Mouse (Mus musculus) gastrocnemius, postnatal 36 days (tissue): ENCODE results near the gene Fancd2. TPM values are rescaled to one million over a fixed set of nuclear protein-coding genes. Genes with fewer than 3 reads are reported as not detected.

ENCODE experiments used
- DNase-seq, 2 experiments: peaks; one replicate each; pipeline ENCODE4 v3.0.0; 2022
- intact Hi-C: fragments of 180-260 bp; cut with DNase I; formaldehyde crosslinking; loops from one replicate; pipeline ENCODE4 v1.15.1; 2025
- total RNA-seq, 2 experiments: library from RNA; stranded (reverse); gene quantifications; 2 replicates each; pipeline ENCODE4 v1.2.3; 2021

The Fancd2 gene
- total RNA-seq, 2 experiments from 2014 or later = 0.20 to 0.30 TPM

DNA sequence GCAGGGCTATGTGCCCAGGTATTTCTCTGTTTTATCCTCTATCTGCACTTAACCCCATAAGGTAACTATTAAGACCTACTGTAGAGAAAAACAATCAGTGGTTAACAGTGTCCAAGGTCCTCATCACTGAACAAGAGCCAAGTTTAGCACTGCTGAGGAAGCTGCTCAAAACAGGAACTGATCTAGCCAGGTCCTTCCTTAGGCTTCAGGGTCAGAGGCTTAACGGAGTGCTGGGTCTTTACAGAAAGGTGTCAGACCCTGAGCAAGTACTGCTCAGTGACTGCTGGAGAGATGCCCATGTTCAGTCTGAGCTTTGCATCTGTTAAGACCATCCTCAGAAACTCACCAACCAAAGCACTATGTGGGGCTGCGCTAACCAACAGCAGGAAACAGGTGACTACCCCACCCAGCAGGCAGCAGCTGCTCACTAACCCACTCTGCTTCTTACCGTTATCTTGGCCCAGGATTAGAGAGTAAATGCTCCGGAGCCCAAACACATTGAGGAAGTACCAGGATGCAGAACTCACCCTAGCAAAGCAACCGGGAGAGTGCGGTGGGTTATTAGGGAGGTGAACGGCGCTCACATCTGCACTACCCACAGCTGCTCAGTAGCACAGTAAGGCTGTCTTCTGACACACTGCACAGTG lies 13.9 kb upstream of the Fancd2 start:
- intact Hi-C loops = no loop called here
- DNase-seq = no peak

DNA sequence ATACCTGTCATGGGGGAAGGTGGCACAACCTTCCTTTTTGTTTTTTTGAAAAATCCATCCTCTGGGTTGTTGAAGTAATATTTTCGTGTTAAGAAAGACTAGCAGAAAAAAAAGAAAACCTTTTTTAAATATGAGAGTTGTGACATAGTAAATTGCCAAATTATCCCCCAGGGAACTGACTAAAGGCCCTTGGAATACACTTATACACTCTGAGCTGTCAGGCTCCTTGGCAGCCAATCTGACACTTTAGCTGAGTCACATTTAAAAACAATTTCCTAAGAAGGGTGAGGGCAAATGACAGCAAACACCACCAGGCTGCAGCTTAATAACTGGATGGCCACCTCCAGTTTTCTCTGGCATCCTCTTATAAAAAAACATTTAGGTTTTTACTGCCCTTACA lies 9.2 kb upstream of the Fancd2 start:
- intact Hi-C loops = no loop called here

DNA sequence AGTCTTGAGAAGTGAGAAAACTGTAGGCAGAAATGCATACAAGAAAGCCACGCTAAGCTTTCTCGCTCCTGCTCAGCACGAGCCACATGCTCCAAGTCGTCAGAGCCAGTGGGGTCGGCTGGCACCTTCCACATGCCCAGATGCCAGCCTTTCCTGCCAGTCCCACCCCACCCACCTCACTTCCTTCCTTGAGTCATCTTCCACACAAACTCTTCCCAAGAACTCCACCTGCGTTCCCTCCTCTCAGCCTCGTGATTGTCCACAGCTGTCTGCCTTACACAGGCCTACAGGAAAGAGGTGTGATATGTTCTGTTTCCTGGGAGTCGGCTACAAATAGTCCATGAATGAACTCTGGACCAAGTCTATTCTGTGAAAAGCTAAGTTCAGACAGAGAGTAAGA lies 8.1 kb upstream of the Fancd2 start:
- no peak for DNase-seq
- intact Hi-C loops = no loop called here

More for the DNA sequence above, 9.2 kb upstream of the Fancd2 start:
- DNase-seq = no peak

DNA sequence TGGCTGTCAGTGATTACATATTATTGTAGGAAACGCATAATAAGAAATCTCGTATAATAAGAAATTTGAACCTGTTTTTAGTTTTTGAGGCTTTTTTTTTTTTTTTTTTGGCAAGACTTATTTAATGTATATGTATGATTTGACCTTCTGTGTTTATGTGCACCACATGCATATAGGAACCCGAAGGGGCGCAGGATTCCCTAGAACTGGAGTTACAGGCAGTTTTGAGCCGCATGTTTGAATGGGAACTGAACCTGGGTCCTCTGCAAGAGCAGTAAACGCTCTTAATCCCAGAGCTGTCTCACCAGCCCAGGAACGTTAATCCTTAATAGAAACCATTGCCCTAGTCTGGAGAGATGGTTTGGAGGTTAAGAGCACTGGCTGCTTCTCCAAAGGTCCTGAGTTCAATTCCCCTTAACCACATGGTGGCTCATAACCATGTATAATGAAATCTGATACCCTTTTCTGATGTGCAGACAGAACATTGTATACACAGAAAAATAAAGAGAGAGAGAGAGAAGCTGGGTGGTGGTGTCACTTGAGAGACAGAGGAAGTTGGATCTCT lies 440 bp downstream of the Fancd2 start:
- no peak for DNase-seq
- intact Hi-C loops = no loop called here

DNA sequence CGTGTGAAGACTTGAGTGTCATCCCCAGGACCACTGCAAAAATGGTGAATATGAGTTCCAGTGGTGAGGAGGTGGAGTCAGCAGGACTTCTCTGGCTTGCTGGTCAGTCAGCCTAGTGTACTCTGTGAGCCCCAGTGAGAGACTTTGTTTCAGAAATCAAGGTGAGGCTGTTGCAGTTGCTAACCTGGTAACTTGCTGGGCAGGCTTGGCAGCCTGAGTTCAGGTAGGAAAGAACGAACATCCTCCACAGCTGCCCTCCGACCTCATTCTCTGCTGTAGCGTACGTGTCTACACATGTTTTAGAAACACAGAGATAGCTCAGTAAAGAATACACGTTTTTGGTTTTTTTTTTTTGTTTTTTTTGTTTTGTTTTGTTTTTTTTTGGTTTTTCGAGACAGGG lies 3.4 kb downstream of the Fancd2 start:
- intact Hi-C loops = no loop called here
- DNase-seq = no peak

DNA sequence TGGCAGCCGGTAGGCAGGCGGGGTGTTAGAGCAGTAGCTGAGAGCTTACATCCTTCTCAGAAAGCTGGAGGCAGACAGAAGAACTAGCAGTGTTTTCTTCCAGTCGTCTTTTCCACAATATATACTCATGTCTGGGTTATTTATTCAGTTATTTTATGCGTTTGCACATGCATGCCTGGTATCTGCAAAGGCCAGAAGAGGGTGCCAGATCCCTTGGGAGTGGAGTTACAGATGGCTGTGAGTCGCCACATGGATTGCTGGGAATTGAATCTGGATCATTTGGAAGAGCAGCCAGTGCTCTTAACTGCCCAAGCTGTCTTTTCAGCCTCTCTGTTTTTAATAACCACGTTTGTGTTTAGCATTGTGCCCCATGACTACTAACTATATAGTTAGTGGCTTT lies 10.1 kb downstream of the Fancd2 start:
- intact Hi-C loops = no loop called here
- DNase-seq = no peak

DNA sequence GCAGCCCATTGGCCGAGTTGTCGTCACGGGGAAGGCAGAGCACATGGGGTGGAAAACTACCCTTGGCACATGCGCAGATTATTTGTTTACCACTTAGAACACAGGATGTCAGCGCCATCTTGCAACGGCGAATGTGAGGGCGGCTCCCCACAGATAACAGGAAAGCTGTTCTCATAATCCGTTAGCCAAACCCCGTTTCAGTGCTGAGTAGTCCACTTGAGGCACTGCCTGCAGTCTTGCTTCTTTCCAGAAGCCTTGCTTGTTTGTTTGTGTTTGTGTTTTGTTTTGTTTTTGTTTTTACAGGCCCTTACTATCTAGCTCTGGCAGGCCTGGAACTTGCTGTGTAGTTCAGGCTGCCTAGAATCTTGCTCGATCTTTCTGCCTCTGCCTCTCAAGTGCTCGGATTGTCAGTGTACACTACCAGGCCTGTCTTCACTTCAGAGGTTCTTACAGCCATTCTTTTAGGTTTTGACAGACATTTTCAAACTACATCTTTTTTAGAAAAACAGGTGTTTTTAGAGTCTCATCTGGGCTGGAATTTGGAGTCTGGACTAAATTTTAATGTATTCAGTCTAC lies 12.5 kb downstream of the Fancd2 start:
- intact Hi-C loops = no loop called here
- DNase-seq = no peak

DNA sequence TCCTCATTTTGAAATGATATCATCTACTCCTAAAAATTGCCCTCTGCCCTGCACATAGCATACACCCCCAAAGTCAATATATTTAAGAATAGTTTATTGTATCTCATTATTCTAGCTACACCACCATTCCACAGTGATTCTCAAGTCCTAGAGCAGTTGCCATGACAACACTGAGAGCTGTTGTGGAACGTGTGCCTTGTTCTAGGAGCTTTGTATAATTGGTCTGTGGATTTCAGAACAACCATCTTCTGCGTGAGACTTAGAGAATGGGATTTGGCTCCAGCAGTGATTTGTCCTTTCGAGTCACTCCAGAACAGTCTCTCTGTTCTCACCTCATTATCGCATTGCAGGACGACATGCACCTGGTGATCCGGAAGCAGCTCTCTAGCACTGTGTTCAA lies 28.3 kb downstream of the Fancd2 start:
- DNase-seq = no peak
- intact Hi-C loops = no loop called here

DNA sequence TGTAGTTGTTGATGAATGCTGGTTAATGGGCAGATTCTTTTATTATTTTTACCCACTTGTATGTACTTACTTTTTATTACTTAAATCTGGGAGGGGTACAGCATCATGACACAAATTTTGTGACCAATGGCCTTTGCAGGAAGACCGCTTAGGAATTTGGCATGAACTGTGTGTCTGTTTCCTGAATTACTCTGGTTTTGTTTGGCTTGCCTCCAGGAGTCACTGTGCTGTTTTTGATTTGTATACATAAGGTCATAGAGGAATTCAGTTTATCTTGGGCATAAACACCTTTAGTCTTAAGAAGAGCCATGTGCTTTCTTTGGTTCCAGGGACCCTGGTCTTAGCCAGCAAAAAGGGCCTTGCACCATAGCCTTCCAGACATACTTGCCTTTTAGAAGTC lies 33.1 kb downstream of the Fancd2 start:
- DNase-seq = no peak
- intact Hi-C loops = no loop called here

DNA sequence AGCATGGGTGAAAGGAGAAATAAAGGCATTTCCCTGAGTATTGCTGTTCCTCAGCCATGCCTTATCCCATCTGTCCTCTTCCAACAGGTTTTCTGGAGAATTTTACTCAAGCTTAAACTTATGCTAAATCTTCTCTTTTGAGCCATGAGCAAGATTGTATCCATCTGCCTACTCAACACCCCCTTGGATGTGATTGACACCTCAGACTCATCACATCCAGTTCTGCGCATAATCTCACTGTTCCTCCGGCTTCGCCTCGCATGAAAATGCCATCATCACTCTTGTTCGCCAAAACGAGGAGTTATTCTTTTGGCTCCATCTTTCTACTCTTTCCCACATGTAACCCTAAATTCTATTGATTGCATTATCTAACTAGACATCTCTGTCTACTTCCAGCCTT lies 44.6 kb downstream of the Fancd2 start:
- intact Hi-C loops = no loop called here
- no peak for DNase-seq

DNA sequence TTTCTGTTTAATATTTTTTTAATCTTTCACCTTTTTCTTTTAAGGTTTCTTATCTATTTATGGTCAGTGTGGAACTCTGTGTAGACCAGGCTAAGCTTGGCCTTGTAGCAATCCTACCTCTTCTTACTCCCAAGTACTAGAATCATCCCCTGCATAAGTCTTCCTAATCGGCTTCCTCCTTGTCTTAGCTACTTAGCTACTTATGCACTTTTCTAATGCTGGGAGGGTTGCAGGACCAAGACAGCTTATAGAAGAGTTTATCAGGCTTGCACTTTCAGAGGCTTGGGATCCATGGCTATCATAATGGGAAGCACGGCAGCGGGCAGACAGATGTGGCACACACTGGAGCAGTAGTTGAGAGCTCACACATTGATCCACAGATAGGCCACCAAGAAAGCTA lies 47.8 kb downstream of the Fancd2 start:
- intact Hi-C loops = no loop called here
- DNase-seq = no peak

DNA sequence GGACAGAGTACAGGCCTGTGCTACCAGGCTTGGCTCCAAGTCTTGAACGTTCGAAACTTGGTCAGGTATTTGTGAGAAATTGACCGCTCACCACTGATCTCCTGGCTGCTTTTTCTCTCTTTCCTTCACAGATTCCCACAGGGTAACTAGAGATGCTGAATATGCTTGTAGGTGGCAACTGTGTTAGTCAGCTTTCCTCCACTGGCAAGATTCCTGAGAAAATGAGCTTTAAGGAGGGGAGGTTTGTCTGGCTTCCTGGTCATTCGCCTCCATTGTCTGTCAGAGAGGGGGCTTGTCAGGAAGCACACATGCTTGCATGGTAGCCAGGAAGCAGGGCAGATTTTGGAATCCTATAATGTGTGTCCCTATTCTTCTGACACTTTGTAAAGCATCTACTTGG lies 51.5 kb downstream of the Fancd2 start:
- intact Hi-C loops = no loop called here
- no peak for DNase-seq

DNA sequence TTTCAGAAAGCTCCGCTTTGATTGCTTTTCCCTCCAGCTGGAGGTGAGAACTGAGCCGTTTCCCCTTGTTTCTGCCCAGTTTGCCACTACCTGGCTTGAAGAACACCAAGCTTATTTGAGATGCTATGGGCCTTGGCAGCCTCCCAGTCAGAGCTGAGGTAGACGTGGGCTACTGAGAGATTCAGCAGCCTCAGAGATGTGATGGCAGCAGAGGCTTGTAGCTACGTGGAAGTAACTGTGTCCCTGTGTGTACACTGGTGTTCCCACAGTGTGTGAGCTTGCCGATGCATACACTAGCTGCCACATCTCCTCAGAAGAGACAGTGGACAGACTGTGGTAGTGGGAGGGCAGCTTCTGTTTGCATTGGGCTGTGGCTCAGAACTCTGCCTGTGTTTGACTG lies 53.6 kb downstream of the Fancd2 start:
- intact Hi-C loops = no loop called here

DNA sequence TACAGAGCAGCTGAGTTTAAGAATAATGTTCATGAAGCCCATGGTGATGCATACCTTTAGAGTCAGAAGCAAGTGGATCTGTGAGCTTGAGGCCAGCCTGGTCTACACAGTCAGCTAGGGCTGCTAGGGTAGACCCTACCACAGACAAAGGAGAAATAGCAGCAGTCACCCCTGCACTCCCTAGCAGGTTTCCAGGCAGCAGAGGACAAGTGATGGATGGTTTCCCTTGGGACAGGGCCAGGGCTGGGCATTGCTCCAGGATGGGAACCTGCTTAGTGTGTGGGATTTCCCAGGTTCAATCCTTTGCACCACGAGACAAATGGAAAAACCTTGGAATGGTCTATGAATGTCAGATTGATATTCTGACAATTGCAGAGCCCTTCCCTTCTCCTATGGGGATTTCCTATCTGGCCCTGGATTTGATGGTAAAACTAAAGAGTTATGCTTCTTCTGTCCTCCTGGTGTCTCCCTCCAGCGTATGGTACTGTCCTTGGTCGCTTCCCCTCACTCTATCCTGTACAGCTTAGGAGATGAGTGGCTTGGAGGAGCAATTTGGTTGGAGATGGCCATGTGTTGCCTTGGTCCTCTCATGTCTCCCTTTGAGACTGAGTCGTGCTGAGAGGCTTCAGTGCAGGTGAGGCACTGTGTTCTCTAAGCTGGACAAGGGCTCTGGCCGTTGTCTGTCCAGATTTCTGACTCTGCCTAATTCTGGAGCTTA lies 55.1 kb downstream of the Fancd2 start:
- intact Hi-C loops = no loop called here
- no peak for DNase-seq

More for the DNA sequence above, 53.6 kb downstream of the Fancd2 start:
- no peak for DNase-seq

DNA sequence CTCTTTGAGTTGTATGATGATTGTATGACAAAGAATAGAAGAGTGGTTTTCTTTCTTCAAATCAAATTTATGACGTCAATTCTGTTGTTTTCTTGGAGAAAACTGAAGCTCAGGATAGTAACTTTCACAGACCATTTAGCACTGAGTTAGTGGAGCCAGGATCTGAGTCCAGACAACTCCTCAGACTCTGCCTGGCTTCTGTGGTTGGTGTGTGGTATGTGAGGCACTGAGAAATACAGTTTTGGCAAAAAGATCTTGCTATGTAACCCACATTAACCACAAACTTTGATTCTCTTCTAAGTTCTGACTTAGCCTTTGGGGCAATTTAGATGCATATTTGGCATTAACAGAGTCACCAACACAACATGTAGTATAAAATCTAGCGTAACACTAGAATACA lies 61.2 kb downstream of the Fancd2 start:
- intact Hi-C loops = no loop called here
- no peak for DNase-seq

DNA sequence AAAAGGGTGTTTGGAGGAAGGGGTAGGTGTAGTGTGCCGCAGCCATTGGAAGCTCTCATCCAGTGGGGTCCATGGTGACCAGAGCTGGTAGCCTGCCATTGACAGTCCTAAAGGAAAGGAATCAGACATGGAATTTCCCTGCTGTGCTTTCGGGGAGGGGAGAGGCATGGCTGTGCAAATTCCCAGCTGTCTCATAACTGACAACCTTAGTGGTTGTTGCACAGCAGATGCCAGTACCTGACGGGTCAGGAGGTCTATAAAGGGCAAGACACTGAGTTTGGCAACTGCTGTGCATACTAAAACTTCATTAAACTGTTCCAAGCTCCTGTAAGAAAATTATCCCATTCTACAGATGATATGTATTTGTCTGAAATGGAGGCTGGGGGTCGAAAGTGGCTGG lies 66.5 kb downstream of the Fancd2 start:
- intact Hi-C loops = no loop called here
- DNase-seq = no peak

DNA sequence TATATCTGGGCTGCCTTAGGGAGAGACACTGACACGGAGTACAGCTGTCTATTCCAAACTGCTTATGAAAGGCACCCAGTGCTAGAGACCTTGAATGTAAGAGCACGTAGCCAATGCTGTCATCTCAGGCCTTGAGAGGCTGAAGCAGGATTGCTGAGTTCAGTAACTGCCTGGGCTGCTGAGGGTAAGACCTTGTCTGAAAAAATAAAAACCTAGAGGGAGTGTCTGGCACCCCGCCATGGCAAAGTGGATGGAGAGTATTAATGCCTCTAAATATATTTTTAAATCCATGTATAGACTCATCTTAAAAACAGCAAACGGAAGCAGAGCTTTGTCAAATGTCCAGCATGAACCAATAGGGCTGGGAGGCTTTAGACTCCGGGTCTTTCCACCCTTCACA lies 68.4 kb downstream of the Fancd2 start:
- no peak for DNase-seq
- intact Hi-C loops = no loop called here

DNA sequence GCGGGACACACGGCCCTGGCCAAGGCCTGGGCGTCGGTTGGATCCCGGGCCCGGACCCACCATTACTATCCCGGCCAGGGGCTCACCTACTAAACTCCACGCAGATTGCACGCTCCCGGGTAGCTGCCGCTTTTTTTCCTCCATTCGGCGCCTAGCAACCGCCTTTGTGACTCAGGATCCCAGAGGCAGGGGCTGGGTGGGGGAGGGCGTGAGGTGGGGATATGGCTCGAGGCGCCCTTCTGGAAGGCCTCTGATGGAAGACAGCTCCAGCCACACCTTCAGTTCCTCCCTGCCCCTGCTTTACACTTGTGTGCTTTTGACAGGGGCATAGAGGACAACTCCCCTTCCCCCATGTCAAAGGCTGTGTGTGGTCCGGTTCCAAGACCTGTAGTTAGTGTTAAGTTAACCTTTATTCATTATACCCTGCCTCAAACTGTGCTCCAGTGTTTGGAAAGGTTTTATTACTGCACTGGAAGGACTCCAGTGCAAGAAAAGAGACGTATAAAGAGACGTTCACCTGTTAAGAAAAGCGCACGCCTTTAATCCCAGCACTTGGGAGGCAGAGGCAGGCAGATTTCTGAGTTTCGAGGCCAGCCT lies 69.2 kb downstream of the Fancd2 start, which contains the start of gene Fancd2os:
Gene Fancd2os, minus strand, starts transcription at position 173 of the 597 bp plus-strand sequence.
- no peak for DNase-seq
- intact Hi-C loops = no loop called here

DNA sequence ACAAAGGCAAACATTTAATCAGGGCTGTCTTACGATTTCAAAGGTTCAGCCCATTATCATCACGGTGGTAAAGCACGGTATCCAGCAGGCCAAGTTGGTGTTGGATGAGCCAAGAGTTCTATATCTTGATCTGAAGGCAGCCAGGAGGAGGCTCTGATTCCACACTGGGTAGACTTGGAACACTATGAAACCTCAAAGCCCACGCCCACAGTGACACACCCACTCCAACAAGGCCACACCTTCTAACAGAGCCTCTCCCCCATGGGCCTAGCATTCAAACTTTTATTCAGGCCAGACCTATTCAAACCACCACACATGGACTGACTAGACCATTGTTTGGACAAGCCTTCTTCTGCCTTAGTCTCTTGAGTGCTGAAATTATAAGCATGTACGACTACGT lies 71.3 kb downstream of the Fancd2 start:
- intact Hi-C loops = no loop called here
- DNase-seq = no peak

DNA sequence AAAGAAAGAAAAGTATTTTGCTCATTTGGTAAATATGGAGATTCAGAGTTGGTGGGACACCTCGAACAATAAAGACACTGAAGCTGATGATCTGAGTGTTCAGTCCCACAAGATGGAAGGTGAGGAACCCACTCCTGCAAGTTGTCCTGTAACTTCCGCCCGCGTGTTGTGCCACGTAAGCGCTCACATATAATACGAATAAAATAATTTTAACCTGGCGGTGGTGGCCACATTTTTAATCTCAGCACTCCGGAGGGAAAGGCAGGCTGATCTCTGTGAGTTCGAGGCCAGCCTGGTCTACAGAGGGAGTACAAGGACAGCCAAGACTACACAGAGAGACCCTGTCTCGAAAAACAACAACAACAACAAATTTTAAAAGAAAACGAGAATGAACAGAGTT lies 72.5 kb downstream of the Fancd2 start:
- intact Hi-C loops = no loop called here

DNA sequence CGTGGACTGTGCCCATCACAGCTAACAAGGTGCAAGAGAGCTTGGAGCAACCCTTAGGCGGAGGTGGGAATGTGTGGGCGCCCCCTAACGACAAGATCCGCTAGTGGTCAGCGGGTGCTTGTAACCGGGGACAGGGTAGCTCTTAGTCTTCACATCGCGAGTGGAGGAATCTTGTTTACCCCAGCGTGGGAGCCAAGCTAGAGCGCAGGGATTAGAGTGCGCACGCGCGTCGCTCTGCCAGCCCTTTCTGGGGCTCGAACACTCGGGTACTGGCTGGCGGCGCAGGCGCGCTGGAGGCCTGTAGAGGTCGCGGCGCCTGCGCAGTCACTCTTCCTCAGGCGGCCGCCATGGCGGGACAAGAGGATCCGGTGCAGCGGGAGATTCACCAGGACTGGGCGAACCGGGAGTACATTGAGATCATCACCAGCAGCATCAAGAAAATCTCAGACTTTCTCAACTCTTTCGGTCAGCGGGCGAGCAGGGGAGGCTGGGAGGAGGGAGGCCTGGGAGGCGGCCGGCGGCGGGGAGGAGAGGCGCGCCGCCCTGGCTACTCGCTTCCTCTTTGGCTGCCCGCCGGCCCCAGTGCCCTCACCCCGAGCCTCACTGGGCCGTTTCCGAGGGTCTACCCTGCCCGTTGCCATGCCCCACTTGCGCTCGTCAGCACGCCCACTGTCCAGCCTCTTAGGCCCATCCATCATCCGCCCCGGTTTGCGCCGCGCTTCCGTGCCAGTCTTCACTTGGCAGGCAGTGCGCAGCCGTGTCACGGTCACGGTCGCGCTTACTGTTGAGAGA lies 73.1 kb downstream of the Fancd2 start, which contains the start of gene Brk1:
Gene Brk1, plus strand, starts transcription at position 341 of the 792 bp plus-strand sequence.
- peak; percentile 77 to 84 for DNase-seq
- intact Hi-C loops = no loop called here

More for the DNA sequence above, 72.5 kb downstream of the Fancd2 start:
- DNase-seq = no peak
